Mouse (Mus musculus) heart, embryonic 16.5 days (tissue): Measurements from ENCODE around the gene Usp45. TPM values are rescaled to one million over a fixed set of nuclear protein-coding genes. Genes with fewer than 3 reads are reported as not detected.

Experiments
- ATAC-seq: fragments of 200-750 bp; cut with Nextera tagmentation; replicated peaks from 2 replicates; pipeline ENCODE4 v1.8.0; 2017; ENCODE audit warnings: moderate number of reproducible peaks; ENCODE audit not compliant: insufficient read depth, low FRiP score; ENCODE audit errors: extremely low read depth
- H3K27ac ChIP-seq: fragments of 300-500 bp; sonication (generic); 2 replicates; pipeline ENCODE4 v1.5.1; 2014; ENCODE audit warnings: mild to moderate bottlenecking, low read length, control low read depth, moderate library complexity
- H3K27me3 ChIP-seq: fragments of 300-500 bp; sonication (generic); 2 replicates; pipeline ENCODE4 v1.6.1; 2014; ENCODE audit warnings: low read length, mixed read lengths; ENCODE audit not compliant: control insufficient read depth, insufficient read depth
- H3K36me3 ChIP-seq: fragments of 300-500 bp; sonication (generic); 2 replicates; pipeline ENCODE4 v1.6.1; 2014; ENCODE audit not compliant: control insufficient read depth, insufficient read depth
- H3K4me1 ChIP-seq: fragments of 300-500 bp; sonication (generic); 2 replicates; pipeline ENCODE4 v1.6.1; 2014; ENCODE audit warnings: low read length, mixed read lengths; ENCODE audit not compliant: control insufficient read depth, insufficient read depth
- H3K4me2 ChIP-seq: fragments of 300-500 bp; sonication (generic); 2 replicates; pipeline ENCODE4 v1.6.1; 2014; ENCODE audit warnings: low read depth, mild to moderate bottlenecking, control low read depth, low read length
- H3K4me3 ChIP-seq: fragments of 300-500 bp; sonication (generic); 2 replicates; pipeline ENCODE4 v1.5.1; 2014; ENCODE audit warnings: mild to moderate bottlenecking, control low read depth, low read length
- H3K9ac ChIP-seq: fragments of 300-500 bp; sonication (generic); 2 replicates; pipeline ENCODE4 v1.6.1; 2014; ENCODE audit warnings: low read length, control low read depth
- H3K9me3 ChIP-seq: fragments of 300-500 bp; sonication (generic); replicated peaks from 2 replicates; pipeline ENCODE4 v1.6.1; 2016; ENCODE audit warnings: low read length; ENCODE audit not compliant: control insufficient read depth
- WGBS: fragments of 180-500 bp; shearing (Covaris S2); extraction: QIAGEN DNeasy Blood & Tissue Kit; methylation state at CpG from one replicate; pipeline ENCODE4 v1.1.7; 2014; 5-methylcytosine and 5-hydroxymethylcytosine counted together
- polyA plus RNA-seq: library from polyadenylated mRNA; unstranded; fragments of >200 nt; fragmentation: Nextera tagmentation; extraction: Ambion mirVana; gene quantifications from 2 replicates; pipeline ENCODE4 v1.2.1, GENCODE M21; 2015

The Usp45 gene
- polyA plus RNA-seq, 1 experiment from 2014 or later: 6.4 TPM

DNA sequence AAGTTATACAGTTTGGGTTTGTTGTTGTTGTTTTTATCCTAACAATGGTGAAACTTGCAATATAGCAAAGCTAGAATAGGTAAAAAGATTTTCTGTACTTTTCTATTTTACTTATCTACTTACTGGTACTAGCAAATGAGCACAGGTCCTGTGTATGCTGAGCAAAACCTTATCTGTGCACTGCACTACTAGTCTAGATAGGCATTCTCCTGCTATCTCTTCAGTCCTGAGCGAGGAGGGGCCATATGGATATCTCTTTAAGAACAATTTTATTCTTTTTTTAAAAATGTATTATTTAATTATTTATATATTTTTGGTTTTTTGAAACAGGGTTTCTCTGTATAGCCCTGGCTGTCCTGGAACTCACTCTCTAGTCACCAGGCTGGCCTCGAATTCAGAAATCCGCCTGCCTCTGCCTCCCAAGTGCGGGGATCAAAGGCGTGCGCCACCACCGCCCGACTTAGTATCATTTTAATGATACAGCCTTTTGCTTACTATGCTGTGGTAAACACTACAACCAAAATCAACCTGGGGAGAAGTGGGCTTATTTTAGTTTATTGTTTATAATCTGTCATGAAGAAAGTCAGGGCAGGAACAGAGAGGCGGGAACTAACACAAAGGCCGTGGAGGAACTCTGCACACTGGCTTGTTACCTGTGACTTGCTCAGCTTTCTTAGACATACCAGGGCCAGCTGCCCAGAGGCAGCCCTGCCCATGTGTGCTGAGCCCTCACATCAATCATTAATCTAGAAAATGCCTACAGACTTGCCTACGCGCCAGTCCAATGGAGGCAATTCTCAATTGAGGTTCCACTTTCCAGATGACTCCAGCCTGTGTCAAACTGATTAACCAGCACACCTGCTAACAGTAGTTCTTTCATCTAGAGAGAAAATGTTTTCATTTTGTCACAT lies 14.1 kb downstream of the Usp45 start:
- peaks cover 32% of the 10 kb centered on the region for H3K36me3 ChIP-seq

DNA sequence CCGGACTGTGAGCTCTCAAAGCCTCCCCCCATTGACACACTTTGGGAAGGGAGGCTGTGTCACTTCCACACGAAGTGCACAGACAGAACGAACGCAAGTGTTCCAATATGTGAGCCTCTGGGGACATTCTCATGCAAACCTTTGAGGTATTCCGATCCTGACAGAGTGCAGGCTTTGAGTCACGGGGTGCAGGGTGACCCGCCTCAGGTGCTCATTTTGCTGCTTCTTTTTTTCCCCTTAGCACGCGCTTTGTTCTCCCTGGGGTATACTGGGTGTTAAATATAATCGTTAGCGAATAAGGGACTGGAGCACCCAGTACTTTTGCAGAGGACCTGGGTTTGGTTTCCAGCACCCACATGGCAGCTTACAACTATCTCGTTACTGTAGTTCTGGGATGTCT lies 19.3 kb downstream of the Usp45 start:
- Histone ChIP-seq H3K4me1 (no peaks in the 10 kb centered on the region), H3K36me3 (peaks cover 41% of the 10 kb centered on the region), H3K27ac (no peak overlapping the region), H3K4me3 (no peak overlapping the region), H3K9me3 (no peaks in the 10 kb centered on the region), H3K9ac (no peak overlapping the region), H3K4me2 (no peak overlapping the region), H3K27me3 (no peaks in the 10 kb centered on the region)
- no peak for ATAC-seq
- WGBS: 93% methylated on average over 12 of the region's 12 CpGs

More for the DNA sequence above, 14.1 kb downstream of the Usp45 start:
- Histone ChIP-seq H3K27ac (no peak overlapping the region), H3K9me3 (no peaks in the 10 kb centered on the region), H3K4me3 (no peak overlapping the region), H3K27me3 (no peaks in the 10 kb centered on the region), H3K4me2 (no peak overlapping the region), H3K4me1 (peaks cover 6% of the 10 kb centered on the region; the same call in 1 of the 2 replicates), H3K9ac (no peak overlapping the region)
- 88% methylated on average over 12 of the region's 12 CpGs for WGBS
- ATAC-seq: no peak

DNA sequence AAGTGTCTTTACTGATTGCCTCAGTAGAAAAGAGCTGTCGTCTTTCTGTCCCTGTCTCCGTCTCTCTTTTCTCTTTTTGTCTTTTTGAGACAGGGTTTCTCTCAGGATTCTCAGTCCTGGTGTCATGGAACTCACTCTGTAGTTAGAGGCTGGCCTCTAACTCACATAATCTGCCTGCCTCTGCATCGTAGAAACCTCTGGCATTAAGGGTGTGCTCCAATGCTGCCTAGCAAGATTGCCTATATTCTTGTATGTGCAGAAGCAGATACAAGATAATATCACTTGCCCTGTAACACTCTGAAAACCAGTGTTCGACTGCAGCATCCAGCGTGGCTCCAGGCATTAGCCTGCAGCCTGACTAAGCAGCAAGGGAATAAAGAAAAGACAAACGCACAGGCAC lies 21.9 kb downstream of the Usp45 start:
- H3K9ac ChIP-seq: no peak overlapping the region
- H3K4me1 ChIP-seq: no peaks in the 10 kb centered on the region
- no peak for ATAC-seq
- H3K4me3 ChIP-seq: no peak overlapping the region
- H3K36me3 ChIP-seq: peaks cover 31% of the 10 kb centered on the region
- H3K27ac ChIP-seq: no peak overlapping the region
- no peaks in the 10 kb centered on the region for H3K27me3 ChIP-seq
- no peak overlapping the region for H3K4me2 ChIP-seq
- no peaks in the 10 kb centered on the region for H3K9me3 ChIP-seq
- WGBS: 87% methylated on average over 6 of the region's 6 CpGs

DNA sequence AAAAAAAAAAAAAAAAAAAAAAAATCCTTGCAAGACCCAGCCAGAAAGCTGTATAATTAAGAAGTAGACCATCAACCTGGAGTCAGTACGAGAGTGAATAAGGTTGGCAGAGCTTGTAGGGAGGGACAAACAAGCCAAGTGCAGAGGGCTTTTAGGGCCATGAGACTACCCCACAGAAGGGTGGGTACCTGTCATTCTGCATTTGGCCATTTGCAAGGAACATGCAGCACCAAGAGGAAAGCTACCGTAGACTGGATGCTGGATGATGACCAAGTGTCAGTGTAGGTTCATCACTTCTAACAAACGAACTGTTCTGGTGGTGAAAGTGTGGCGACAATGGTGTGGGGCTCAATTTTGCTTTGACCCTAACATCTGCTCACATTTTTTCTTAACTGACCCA lies 22.9 kb downstream of the Usp45 start:
- H3K27me3 ChIP-seq: no peaks in the 10 kb centered on the region
- no peak for ATAC-seq
- H3K36me3 ChIP-seq: peaks cover 31% of the 10 kb centered on the region

DNA sequence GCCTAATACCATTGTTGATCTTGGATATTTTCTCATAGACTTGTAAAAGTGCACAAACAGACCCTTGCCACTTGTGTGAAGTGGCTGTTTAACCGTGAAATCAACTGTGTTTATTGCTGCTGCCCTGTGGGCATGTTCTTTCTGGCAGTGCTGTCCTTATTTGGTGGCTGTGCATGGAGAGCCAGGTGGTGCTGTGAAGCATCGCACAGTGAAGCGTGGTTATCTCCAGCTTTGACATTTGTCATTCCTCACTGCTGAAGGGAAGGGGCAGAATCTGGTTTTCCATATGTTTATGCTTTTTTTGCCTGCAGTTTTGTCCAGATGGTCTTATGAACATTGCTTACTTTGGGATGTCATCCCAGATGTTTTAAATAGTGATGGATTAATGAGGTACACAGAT lies 26.7 kb downstream of the Usp45 start:
- Histone ChIP-seq H3K4me3 (no peak overlapping the region), H3K4me2 (no peak overlapping the region), H3K9ac (no peak overlapping the region), H3K4me1 (no peaks in the 10 kb centered on the region), H3K27ac (no peak overlapping the region), H3K9me3 (no peaks in the 10 kb centered on the region), H3K27me3 (no peaks in the 10 kb centered on the region), H3K36me3 (peaks cover 13% of the 10 kb centered on the region)
- ATAC-seq: no peak
- 26% methylated on average over 3 of the region's 3 CpGs for WGBS

More for the DNA sequence above, 22.9 kb downstream of the Usp45 start:
- Histone ChIP-seq H3K4me3 (no peak overlapping the region), H3K9me3 (no peaks in the 10 kb centered on the region), H3K4me1 (no peaks in the 10 kb centered on the region), H3K9ac (no peak overlapping the region), H3K27ac (no peak overlapping the region), H3K4me2 (no peak overlapping the region)
- 70% methylated on average over 4 of the region's 4 CpGs for WGBS

DNA sequence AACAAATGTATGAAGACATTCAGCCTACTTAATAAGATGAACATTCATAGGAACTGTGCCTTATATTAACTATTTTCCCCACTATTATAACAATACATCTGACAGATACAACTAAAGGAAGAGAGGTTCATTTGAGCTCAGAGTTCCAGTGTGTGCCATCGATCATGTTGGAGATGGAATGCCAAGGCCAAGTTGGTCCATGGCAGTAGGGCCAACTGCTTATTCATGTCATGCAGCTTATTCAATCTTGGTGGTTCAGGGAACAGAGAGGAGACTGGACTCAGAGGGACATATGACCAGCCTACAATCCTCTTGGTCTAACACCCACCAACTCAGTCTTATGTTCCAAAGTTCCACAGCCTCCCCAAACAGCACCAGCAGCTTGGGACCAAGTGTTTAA lies 34.1 kb downstream of the Usp45 start:
- H3K9ac ChIP-seq: no peak overlapping the region
- no peak overlapping the region for H3K4me2 ChIP-seq
- H3K4me3 ChIP-seq: no peak overlapping the region
- H3K36me3 ChIP-seq: peaks cover 25% of the 10 kb centered on the region
- no peak for ATAC-seq
- no peaks in the 10 kb centered on the region for H3K27me3 ChIP-seq
- H3K4me1 ChIP-seq: no peaks in the 10 kb centered on the region
- WGBS: 93% methylated on average over 1 of the region's 1 CpGs
- no peaks in the 10 kb centered on the region for H3K9me3 ChIP-seq
- H3K27ac ChIP-seq: no peak overlapping the region

DNA sequence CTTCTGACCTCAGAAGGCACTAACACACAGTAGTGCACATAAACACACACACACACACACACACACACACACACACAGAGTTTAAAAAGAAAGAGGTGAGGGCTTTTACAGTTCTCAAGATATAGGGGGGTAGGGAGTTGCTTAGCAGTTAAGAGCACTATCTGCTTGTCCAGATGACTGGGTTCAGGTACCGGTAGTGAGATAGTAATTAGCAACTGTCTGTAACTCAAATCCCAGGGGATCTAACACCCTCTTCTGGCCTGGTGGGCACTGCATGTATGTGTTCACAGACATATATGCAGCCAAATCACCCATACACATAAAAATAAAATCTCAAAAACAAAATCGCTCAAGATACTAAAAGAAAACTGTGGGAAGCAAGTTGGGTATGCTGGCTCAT lies 34.7 kb downstream of the Usp45 start:
- H3K36me3 ChIP-seq: peaks cover 28% of the 10 kb centered on the region
- no peak overlapping the region for H3K27ac ChIP-seq
- H3K4me3 ChIP-seq: no peak overlapping the region
- 81% methylated on average over 2 of the region's 2 CpGs for WGBS
- ATAC-seq: no peak
- no peaks in the 10 kb centered on the region for H3K4me1 ChIP-seq
- no peaks in the 10 kb centered on the region for H3K27me3 ChIP-seq
- H3K9ac ChIP-seq: no peak overlapping the region
- no peaks in the 10 kb centered on the region for H3K9me3 ChIP-seq
- H3K4me2 ChIP-seq: no peak overlapping the region

DNA sequence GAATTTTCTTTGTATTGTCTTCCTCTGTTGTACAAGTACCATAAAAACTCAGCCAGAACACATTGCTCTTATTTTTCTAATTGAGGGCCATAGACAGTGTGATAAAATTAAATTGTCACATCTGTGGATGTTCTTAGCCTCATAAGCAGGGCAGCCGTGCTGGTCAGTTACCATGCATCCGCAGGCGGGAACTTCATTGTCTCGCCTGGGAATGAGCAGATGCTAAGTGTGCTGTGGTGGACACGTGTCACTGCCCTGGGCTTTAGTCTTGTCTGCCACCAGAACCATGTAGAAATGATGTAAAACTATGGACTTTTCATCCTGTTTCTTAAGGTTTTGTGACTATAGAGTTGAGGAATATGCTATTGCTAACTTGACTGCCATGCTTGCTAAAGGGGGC lies 40.2 kb downstream of the Usp45 start:
- Histone ChIP-seq H3K4me2 (no peak overlapping the region), H3K9ac (no peak overlapping the region), H3K4me3 (no peak overlapping the region), H3K9me3 (no peaks in the 10 kb centered on the region), H3K27me3 (no peaks in the 10 kb centered on the region), H3K4me1 (no peaks in the 10 kb centered on the region), H3K27ac (no peak overlapping the region), H3K36me3 (peaks cover 20% of the 10 kb centered on the region)
- 81% methylated on average over 5 of the region's 5 CpGs for WGBS
- ATAC-seq: no peak

DNA sequence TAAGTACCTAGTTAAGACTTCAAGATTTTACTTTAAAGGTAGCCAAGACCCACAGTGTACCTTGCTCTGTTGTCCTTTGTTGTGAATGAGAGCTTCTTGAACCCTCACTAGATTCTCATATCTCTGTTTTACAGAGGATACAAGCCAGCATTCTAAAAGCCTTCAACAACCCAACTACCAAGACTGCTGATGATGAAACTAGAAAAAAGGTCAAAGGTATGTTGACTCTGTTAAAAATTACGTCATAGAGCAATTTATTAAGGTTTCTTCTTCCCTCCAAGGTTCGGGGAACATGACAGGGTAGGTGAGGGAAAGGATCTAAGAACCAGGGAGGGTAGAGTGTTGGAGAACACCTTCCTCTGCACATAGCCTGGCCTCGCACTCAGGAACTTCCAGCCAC lies 43.7 kb downstream of the Usp45 start:
- peaks cover 13% of the 10 kb centered on the region for H3K36me3 ChIP-seq
- H3K9ac ChIP-seq: no peak overlapping the region
- H3K9me3 ChIP-seq: no peaks in the 10 kb centered on the region
- no peak overlapping the region for H3K27ac ChIP-seq
- H3K4me1 ChIP-seq: no peaks in the 10 kb centered on the region
- no peak for ATAC-seq
- no peak overlapping the region for H3K4me3 ChIP-seq
- no peak overlapping the region for H3K4me2 ChIP-seq
- WGBS: 93% methylated on average over 3 of the region's 3 CpGs
- no peaks in the 10 kb centered on the region for H3K27me3 ChIP-seq
